Mouse (Mus musculus): ENCODE measurements at regions not wholly inside any gene's neighbourhood (a gene's known extent, or its start where the extent isn't known, plus 50 kb on each side); places are given as distances from the start of the nearest gene placed in this dataset.

- WGBS, result 91% methylated on average over 4 of the region's 4 CpGs
- no peaks in the 10 kb centered on the region for H3K27me3 ChIP-seq (ENCODE audit: insufficient read depth, low read length)
- no peak for DNase-seq (ENCODE audit: low spot score)
- no peak overlapping the region for H3K27ac ChIP-seq (ENCODE audit: low read depth, low read length)
- no peaks in the 10 kb centered on the region for H3K9me3 ChIP-seq (ENCODE audit: low read length)
- no peak for TF ChIP-seq CTCF (IDR thresholded peaks at IDR 0.05)
- H3K4me1 ChIP-seq (ENCODE audit: insufficient read depth, low read length), result no peaks in the 10 kb centered on the region
- H3K9ac ChIP-seq (replicated peaks; ENCODE audit: low read length, poor library complexity, severe bottlenecking), result no peak overlapping the region
- ATAC-seq (ENCODE audit: low FRiP score), result no peak
- H3K36me3 ChIP-seq (ENCODE audit: insufficient read depth, low read length), result no peaks in the 10 kb centered on the region
- H3K4me3 ChIP-seq (ENCODE audit: low read depth, low read length), result no peak overlapping the region
- no peak overlapping the region for H3K4me2 ChIP-seq (ENCODE audit: low read depth, low read length, poor library complexity, severe bottlenecking)
Measured at GRCm38 (mm10) chr15:5762216-5762615, 518.2 kb upstream of the Ptger4 start.

GRCm38 (mm10) chr15:5777074-5777473, 522.5 kb upstream of the Dab2 start:
- DNase-seq (ENCODE audit: low spot score), result no peak
- 79% methylated on average over 4 of the region's 4 CpGs for WGBS
- Histone ChIP-seq H3K27ac (ENCODE audit: low read depth, low read length) (no peak overlapping the region), H3K4me1 (ENCODE audit: insufficient read depth, low read length) (no peaks in the 10 kb centered on the region), H3K9me3 (ENCODE audit: low read length) (no peaks in the 10 kb centered on the region), H3K9ac (replicated peaks; ENCODE audit: low read length, poor library complexity, severe bottlenecking) (no peak overlapping the region), H3K4me2 (ENCODE audit: low read depth, low read length, poor library complexity, severe bottlenecking) (no peak overlapping the region), H3K36me3 (ENCODE audit: insufficient read depth, low read length) (no peaks in the 10 kb centered on the region), H3K4me3 (ENCODE audit: low read depth, low read length) (no peak overlapping the region), H3K27me3 (ENCODE audit: insufficient read depth, low read length) (no peaks in the 10 kb centered on the region)
- TF ChIP-seq CTCF (IDR thresholded peaks at IDR 0.05), result no peak
- no peak for ATAC-seq (ENCODE audit: low FRiP score)

- ATAC-seq (ENCODE audit: low FRiP score) (no peak), DNase-seq (ENCODE audit: low spot score) (no peak)
- 99% methylated on average over 3 of the region's 3 CpGs for WGBS
- H3K9me3 ChIP-seq (ENCODE audit: low read length), result no peaks in the 10 kb centered on the region
- H3K9ac ChIP-seq (replicated peaks; ENCODE audit: low read length, poor library complexity, severe bottlenecking), result no peak overlapping the region
- no peak overlapping the region for H3K4me3 ChIP-seq (ENCODE audit: low read depth, low read length)
- H3K4me1 ChIP-seq (ENCODE audit: insufficient read depth, low read length), result no peaks in the 10 kb centered on the region
- no peak for TF ChIP-seq CTCF (IDR thresholded peaks at IDR 0.05)
- no peaks in the 10 kb centered on the region for H3K27me3 ChIP-seq (ENCODE audit: insufficient read depth, low read length)
- H3K4me2 ChIP-seq (ENCODE audit: low read depth, low read length, poor library complexity, severe bottlenecking), result no peak overlapping the region
- no peaks in the 10 kb centered on the region for H3K36me3 ChIP-seq (ENCODE audit: insufficient read depth, low read length)
- no peak overlapping the region for H3K27ac ChIP-seq (ENCODE audit: low read depth, low read length)
Measured at GRCm38 (mm10) chr15:5799917-5800316, 499.7 kb upstream of the Dab2 start.

GRCm38 (mm10) chr15:5811154-5811732, 488.3 kb upstream of the Dab2 start:
- Histone ChIP-seq H3K4me3 (ENCODE audit: low read depth, low read length) (no peak overlapping the region), H3K27me3 (ENCODE audit: insufficient read depth, low read length) (no peaks in the 10 kb centered on the region), H3K4me1 (ENCODE audit: insufficient read depth, low read length) (no peaks in the 10 kb centered on the region), H3K36me3 (ENCODE audit: insufficient read depth, low read length) (no peaks in the 10 kb centered on the region), H3K4me2 (ENCODE audit: low read depth, low read length, poor library complexity, severe bottlenecking) (no peak overlapping the region), H3K27ac (ENCODE audit: low read depth, low read length) (no peak overlapping the region), H3K9ac (replicated peaks; ENCODE audit: low read length, poor library complexity, severe bottlenecking) (no peak overlapping the region), H3K9me3 (ENCODE audit: low read length) (no peaks in the 10 kb centered on the region)
- ATAC-seq (ENCODE audit: low FRiP score), result 0 out of 2 replicates have a peak, but pooled peaks have one; percentile 31
- no peak for TF ChIP-seq CTCF (IDR thresholded peaks at IDR 0.05)
- DNase-seq (ENCODE audit: low spot score), result peak; percentile 12
- 79% methylated on average over 9 of the region's 9 CpGs for WGBS

- no peak overlapping the region for H3K4me3 ChIP-seq (ENCODE audit: low read depth, low read length)
- no peak overlapping the region for H3K27ac ChIP-seq (ENCODE audit: low read depth, low read length)
- no peak for TF ChIP-seq CTCF (IDR thresholded peaks at IDR 0.05)
- H3K9ac ChIP-seq (replicated peaks; ENCODE audit: low read length, poor library complexity, severe bottlenecking), result no peak overlapping the region
- no peaks in the 10 kb centered on the region for H3K36me3 ChIP-seq (ENCODE audit: insufficient read depth, low read length)
- ATAC-seq (ENCODE audit: low FRiP score) (no peak), DNase-seq (ENCODE audit: low spot score) (no peak)
- no peaks in the 10 kb centered on the region for H3K9me3 ChIP-seq (ENCODE audit: low read length)
- no peaks in the 10 kb centered on the region for H3K27me3 ChIP-seq (ENCODE audit: insufficient read depth, low read length)
- no peak overlapping the region for H3K4me2 ChIP-seq (ENCODE audit: low read depth, low read length, poor library complexity, severe bottlenecking)
- no peaks in the 10 kb centered on the region for H3K4me1 ChIP-seq (ENCODE audit: insufficient read depth, low read length)
- 85% methylated on average over 1 of the region's 1 CpGs for WGBS
Measured at GRCm38 (mm10) chr15:5811958-5812357, 487.6 kb upstream of the Dab2 start.

- Histone ChIP-seq H3K4me1 (ENCODE audit: insufficient read depth, low read length) (no peaks in the 10 kb centered on the region), H3K36me3 (ENCODE audit: insufficient read depth, low read length) (no peaks in the 10 kb centered on the region), H3K27ac (ENCODE audit: low read depth, low read length) (no peak overlapping the region), H3K9me3 (ENCODE audit: low read length) (no peaks in the 10 kb centered on the region), H3K27me3 (ENCODE audit: insufficient read depth, low read length) (no peaks in the 10 kb centered on the region), H3K4me2 (ENCODE audit: low read depth, low read length, poor library complexity, severe bottlenecking) (no peak overlapping the region), H3K9ac (replicated peaks; ENCODE audit: low read length, poor library complexity, severe bottlenecking) (no peak overlapping the region), H3K4me3 (ENCODE audit: low read depth, low read length) (no peak overlapping the region)
- WGBS, result 74% methylated on average over 7 of the region's 7 CpGs
- no peak for ATAC-seq (ENCODE audit: low FRiP score)
- no peak for TF ChIP-seq CTCF (IDR thresholded peaks at IDR 0.05)
- no peak for DNase-seq (ENCODE audit: low spot score)
Measured at GRCm38 (mm10) chr15:5817901-5818576, 481.5 kb upstream of the Dab2 start.

Measured in midbrain, postnatal 0 days (tissue).